In the genomic region with DNA sequence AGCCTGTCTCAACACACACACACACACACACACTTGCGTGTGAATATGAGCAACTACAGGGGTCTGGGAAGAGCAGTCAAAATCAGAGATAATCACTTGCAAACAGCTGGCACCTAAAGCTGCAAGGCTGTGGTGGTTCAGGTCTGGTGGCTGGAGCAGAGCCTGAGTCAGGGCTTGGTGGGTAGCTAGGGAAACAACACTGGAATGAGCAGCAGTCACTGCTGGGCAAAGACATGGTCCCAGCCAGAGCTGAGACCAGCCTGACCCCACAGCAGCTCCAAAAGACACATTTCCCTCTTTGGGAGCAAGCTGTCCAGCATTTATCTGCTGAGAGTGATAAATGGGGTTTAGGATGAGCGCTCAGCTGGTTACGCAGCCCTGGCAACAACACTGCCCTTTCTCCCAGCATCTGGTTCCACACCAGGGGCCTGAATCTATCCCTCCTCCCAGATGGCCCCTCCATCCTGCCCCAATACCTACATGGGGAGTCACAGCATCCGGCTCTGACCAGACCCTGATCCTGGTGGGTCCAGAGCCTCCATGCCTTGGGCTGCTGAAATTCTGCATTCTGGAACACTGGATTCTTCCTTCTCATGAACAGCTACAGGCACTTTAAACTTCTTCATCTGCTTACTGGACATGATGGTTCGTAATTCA, we compare ENCODE assay signal across 18 mouse cellular contexts. TPM values are rescaled to one million over a fixed set of nuclear protein-coding genes. Genes with fewer than 3 reads are reported as not detected.
A peak's percentile ranks its signal among the peaks of the same experiment; 100 is the strongest.
DNase-seq lines count a peak whose midpoint lies in the region; ATAC-seq lines count a peak whose summit lies in the region.
"Had no signal": no experiment of that assay in that cellular context is flagged by ENCODE, and none has a peak within 500 bp of the region (broad histone marks: within the 10 kb centered on the region; RNA-seq: fewer than 3 reads in every experiment).

No protein-coding gene starts in this region.

- no peak overlapping the region for H3K9ac ChIP-seq in intestine, embryonic 14.5 days (ENCODE audit: low read length)
- H3K9ac ChIP-seq in intestine, embryonic 16.5 days (ENCODE audit: low read depth, low read length): no peak overlapping the region
- H3K9ac ChIP-seq in limb, embryonic 13.5 days: no peak overlapping the region

- peak; percentile 19; the same call in 1 of the 2 replicates for ATAC-seq in intestine, embryonic 14.5 days (replicated peaks; ENCODE audit: low FRiP score, low TSS enrichment, low read depth)
- ATAC-seq in intestine, embryonic 16.5 days: no peak
- ATAC-seq in limb, embryonic 13.5 days (ENCODE audit: low FRiP score, low read depth): no peak
- ATAC-seq in erythroid progenitor cell, adult 5-6 weeks (replicated peaks; ENCODE audit: low FRiP score, poor library complexity, severe bottlenecking): no peak
- ATAC-seq in activated CD4-positive, CD25-positive, alpha-beta regulatory T cell, adult 4 months: no peak

- WGBS in intestine, embryonic 14.5 days: 86% methylated on average over 5 of the region's 5 CpGs
- WGBS in intestine, embryonic 16.5 days: 77% methylated on average over 5 of the region's 5 CpGs
- WGBS in limb, embryonic 13.5 days: 89% methylated on average over 5 of the region's 5 CpGs

- H3K27me3 ChIP-seq in intestine, embryonic 14.5 days (replicated peaks; ENCODE audit: control insufficient read depth, insufficient read depth, low read length): no peaks in the 10 kb centered on the region
- H3K27me3 ChIP-seq in intestine, embryonic 16.5 days (replicated peaks; ENCODE audit: control insufficient read depth, insufficient read depth, low read length): no peaks in the 10 kb centered on the region
- no peaks in the 10 kb centered on the region for H3K27me3 ChIP-seq in limb, embryonic 13.5 days

- H3K4me2 ChIP-seq in intestine, embryonic 14.5 days (ENCODE audit: low read length): no peak overlapping the region
- H3K4me2 ChIP-seq in intestine, embryonic 16.5 days (ENCODE audit: low read depth, low read length): no peak overlapping the region
- H3K4me2 ChIP-seq in limb, embryonic 13.5 days (replicated peaks): no peak overlapping the region

- H3K4me3 ChIP-seq in intestine, embryonic 14.5 days (ENCODE audit: low read depth, low read length): no peak overlapping the region
- no peak overlapping the region for H3K4me3 ChIP-seq in intestine, embryonic 16.5 days (ENCODE audit: low read length)
- no peak overlapping the region for H3K4me3 ChIP-seq in limb, embryonic 13.5 days
- H3K4me3 ChIP-seq: heart, adult 2 months had no signal

- no peaks in the 10 kb centered on the region for H3K4me1 ChIP-seq in intestine, embryonic 14.5 days (replicated peaks; ENCODE audit: control insufficient read depth, insufficient read depth, low read length)
- H3K4me1 ChIP-seq in intestine, embryonic 16.5 days (ENCODE audit: control insufficient read depth, insufficient read depth, low read length): no peaks in the 10 kb centered on the region
- no peaks in the 10 kb centered on the region for H3K4me1 ChIP-seq in limb, embryonic 13.5 days

- no peaks in the 10 kb centered on the region for H3K9me3 ChIP-seq in intestine, embryonic 14.5 days (ENCODE audit: control insufficient read depth, low read length)
- H3K9me3 ChIP-seq in intestine, embryonic 16.5 days (ENCODE audit: control insufficient read depth, low read length): no peaks in the 10 kb centered on the region
- H3K9me3 ChIP-seq in limb, embryonic 13.5 days: peaks cover 4% of the 10 kb centered on the region; the same call in 1 of the 2 replicates

- no peak overlapping the region for H3K27ac ChIP-seq in intestine, embryonic 14.5 days (ENCODE audit: low read depth)
- H3K27ac ChIP-seq in intestine, embryonic 16.5 days (ENCODE audit: low read length): no peak overlapping the region
- peak overlapping the region; percentile 48; the same call in 1 of the 2 replicates for H3K27ac ChIP-seq in limb, embryonic 13.5 days
- H3K27ac ChIP-seq: heart, adult 2 months had no signal

- H3K36me3 ChIP-seq in intestine, embryonic 14.5 days (ENCODE audit: control insufficient read depth, insufficient read depth, low read length): no peaks in the 10 kb centered on the region
- no peaks in the 10 kb centered on the region for H3K36me3 ChIP-seq in intestine, embryonic 16.5 days (ENCODE audit: control insufficient read depth, insufficient read depth, low read length)
- H3K36me3 ChIP-seq in limb, embryonic 13.5 days: no peaks in the 10 kb centered on the region

- peak; percentile 69 for DNase-seq in intestine, embryonic 14.5 days (ENCODE audit: low spot score)
- peak; percentile 35 for DNase-seq in retina, postnatal 1 day
- no peak for DNase-seq in retina, embryonic 14.5 days (ENCODE audit: low spot score)
- DNase-seq: adrenal gland, postnatal 10 days; cerebellum, postnatal 36 days; heart, adult 2 months; heart, postnatal 36 days; kidney, postnatal 14 days; layer of hippocampus, postnatal 36 days; liver; lung, postnatal 14 days; right cerebral cortex, postnatal 25 days; thymus, postnatal 25 days had no signal

RNA-seq across cellular contexts. Expression of a gene that starts 25.7 kb away (rescaled TPM):
- polyA plus RNA-seq in intestine, embryonic 14.5 days (2014; fragmentation: Nextera tagmentation; extraction: Ambion mirVana): not detected in 2 replicates
- polyA plus RNA-seq in intestine, embryonic 16.5 days (2015; fragmentation: Nextera tagmentation; extraction: Ambion mirVana): not detected in 2 replicates
- not detected in 2 replicates for polyA plus RNA-seq in limb, embryonic 13.5 days (2015; fragmentation: Nextera tagmentation; extraction: Ambion mirVana)
- not detected in 2 replicates for total RNA-seq in erythroid progenitor cell, adult 5-6 weeks (2015; ENCODE audit: low replicate concordance)
- not detected in 2 replicates for total RNA-seq in erythroid progenitor cell, adult 5-6 weeks (2017; ENCODE audit: low replicate concordance)
- not detected for polyA plus RNA-seq in activated CD4-positive, CD25-positive, alpha-beta regulatory T cell, adult 4 months (2017; shearing (Covaris generic))
- total RNA-seq: adrenal gland, postnatal 10 days; CH12.LX; heart, adult 2 months; heart, postnatal 36 days; layer of hippocampus, postnatal 36 days had no signal
- polyA plus RNA-seq: heart, adult 2 months had no signal

RNA-seq across cellular contexts. Expression of a gene that starts 39.7 kb away (rescaled TPM):
- 1.1 TPM in 2 replicates for polyA plus RNA-seq in intestine, embryonic 14.5 days (2014; fragmentation: Nextera tagmentation; extraction: Ambion mirVana)
- polyA plus RNA-seq in intestine, embryonic 16.5 days (2015; fragmentation: Nextera tagmentation; extraction: Ambion mirVana): 2.2 and 2.5 TPM in 2 replicates
- polyA plus RNA-seq in limb, embryonic 13.5 days (2015; fragmentation: Nextera tagmentation; extraction: Ambion mirVana): 1.3 and 1.4 TPM in 2 replicates
- total RNA-seq in erythroid progenitor cell, adult 5-6 weeks (2015; ENCODE audit: low replicate concordance): not detected in 2 replicates
- not detected in 2 replicates for total RNA-seq in erythroid progenitor cell, adult 5-6 weeks (2017; ENCODE audit: low replicate concordance)
- not detected for polyA plus RNA-seq in activated CD4-positive, CD25-positive, alpha-beta regulatory T cell, adult 4 months (2017; shearing (Covaris generic))
- total RNA-seq: CH12.LX had no signal

RNA-seq across cellular contexts. Expression of a gene that starts 56.6 kb away (rescaled TPM):
- 3.5 and 4.3 TPM in 2 replicates for polyA plus RNA-seq in intestine, embryonic 14.5 days (2014; fragmentation: Nextera tagmentation; extraction: Ambion mirVana)
- 8.9 and 9.1 TPM in 2 replicates for polyA plus RNA-seq in intestine, embryonic 16.5 days (2015; fragmentation: Nextera tagmentation; extraction: Ambion mirVana)
- 12.6 TPM in 2 replicates for polyA plus RNA-seq in limb, embryonic 13.5 days (2015; fragmentation: Nextera tagmentation; extraction: Ambion mirVana)
- total RNA-seq in erythroid progenitor cell, adult 5-6 weeks (2015; ENCODE audit: low replicate concordance): 1.4 and 8.0 TPM in 2 replicates
- 3.2 TPM in 1 of 2 replicates, not detected in the other for total RNA-seq in erythroid progenitor cell, adult 5-6 weeks (2017; ENCODE audit: low replicate concordance)
- polyA plus RNA-seq in activated CD4-positive, CD25-positive, alpha-beta regulatory T cell, adult 4 months (2017; shearing (Covaris generic)): 1 to 10 TPM; 6.0 to 8.9 TPM
